Mouse (Mus musculus) c-Kit-positive CD71-positive TER-119-negative erythroid progenitor cells, embryonic 14.5 days (primary cell): Measurements from ENCODE around the gene Rnf115.

Source experiments
- DNase-seq: peaks from one replicate; pipeline ENCODE4 v3.0.0-alpha.2; 2013; ENCODE audit warnings: low read depth

Rnf115 gene

GRCm38 (mm10) chr3:96777120-96777519 lies 49.7 kb downstream of the Rnf115 start:
- DNase-seq: no peak

- DNase-seq: no peak
Observed at GRCm38 (mm10) chr3:96782236-96782635, 54.8 kb downstream of the Rnf115 start.

GRCm38 (mm10) chr3:96787784-96788183 lies 60.3 kb downstream of the Rnf115 start:
- DNase-seq: no peak

GRCm38 (mm10) chr3:96788506-96788905 lies 61.0 kb downstream of the Rnf115 start:
- DNase-seq: no peak

GRCm38 (mm10) chr3:96800254-96800653 lies 72.8 kb downstream of the Rnf115 start:
- no peak for DNase-seq

- no peak for DNase-seq
Observed at GRCm38 (mm10) chr3:96802214-96802613, 74.8 kb downstream of the Rnf115 start.

- no peak for DNase-seq
Observed at GRCm38 (mm10) chr3:96808136-96808535, 80.7 kb downstream of the Rnf115 start.

GRCm38 (mm10) chr3:96808651-96809050 lies 81.2 kb downstream of the Rnf115 start:
- no peak for DNase-seq

GRCm38 (mm10) chr3:96811232-96811631 lies 83.8 kb downstream of the Rnf115 start:
- no peak for DNase-seq

GRCm38 (mm10) chr3:96812395-96813091 lies 85.1 kb downstream of the Rnf115 start:
- DNase-seq: peak; percentile 75

- no peak for DNase-seq
Observed at GRCm38 (mm10) chr3:96813106-96813505, 85.6 kb downstream of the Rnf115 start.

- DNase-seq: no peak
Observed at GRCm38 (mm10) chr3:96813591-96814244, 86.3 kb downstream of the Rnf115 start.

- no peak for DNase-seq
Observed at GRCm38 (mm10) chr3:96814342-96814741, 86.9 kb downstream of the Rnf115 start.

- no peak for DNase-seq
Observed at GRCm38 (mm10) chr3:96820116-96820915, 92.9 kb downstream of the Rnf115 start.

- DNase-seq: no peak
Observed at GRCm38 (mm10) chr3:96821581-96821980, 94.1 kb downstream of the Rnf115 start.

GRCm38 (mm10) chr3:96823701-96824100 lies 96.2 kb downstream of the Rnf115 start:
- DNase-seq: no peak

GRCm38 (mm10) chr3:96824614-96825013 lies 97.2 kb downstream of the Rnf115 start:
- no peak for DNase-seq

GRCm38 (mm10) chr3:96825261-96825660 lies 97.8 kb downstream of the Rnf115 start:
- DNase-seq: no peak

- no peak for DNase-seq
Observed at GRCm38 (mm10) chr3:96828308-96828864, 100.9 kb downstream of the Rnf115 start.

GRCm38 (mm10) chr3:96828984-96829383 lies 101.5 kb downstream of the Rnf115 start, which contains the start of the genes Pdzk1 and Cd160:
Gene Pdzk1, plus strand, starts transcription at chr3:96829284.
Gene Cd160, minus strand, starts transcription at chr3:96829351.
- DNase-seq: no peak

GRCm38 (mm10) chr3:96829856-96830255 lies 102.4 kb downstream of the Rnf115 start:
- DNase-seq: no peak

- no peak for DNase-seq
Observed at GRCm38 (mm10) chr3:96832930-96833329, 105.5 kb downstream of the Rnf115 start.
